Mouse (Mus musculus): ENCODE results near the gene Supt3.

GRCm38 (mm10) chr17:44893592-44893991, 116.6 kb downstream of the Supt3 start:
- TF ChIP-seq POLR2A (IDR thresholded peaks at IDR 0.05; ENCODE audit: extremely low read depth, insufficient read depth, low read length) (no peak), CTCF (IDR thresholded peaks at IDR 0.05; ENCODE audit: low read depth, low read length) (no peak)
